Mouse (Mus musculus) ovary, adult 10 weeks (tissue): ENCODE results near the gene Yaf2. TPM values are rescaled to one million over a fixed set of nuclear protein-coding genes. Genes with fewer than 3 reads are reported as not detected.

Source experiments
- polyA plus RNA-seq: library from polyadenylated mRNA; stranded (reverse); fragments of 350-450 nt; fragmentation: Illumina TruSeq; extraction: RNeasy Lipid Tissue Mini Kit (QIAGEN cat#74804); gene quantifications from one replicate; pipeline ENCODE4 v1.2.3, GENCODE M21; 2014

Gene Yaf2
- polyA plus RNA-seq, result 102 TPM

DNA sequence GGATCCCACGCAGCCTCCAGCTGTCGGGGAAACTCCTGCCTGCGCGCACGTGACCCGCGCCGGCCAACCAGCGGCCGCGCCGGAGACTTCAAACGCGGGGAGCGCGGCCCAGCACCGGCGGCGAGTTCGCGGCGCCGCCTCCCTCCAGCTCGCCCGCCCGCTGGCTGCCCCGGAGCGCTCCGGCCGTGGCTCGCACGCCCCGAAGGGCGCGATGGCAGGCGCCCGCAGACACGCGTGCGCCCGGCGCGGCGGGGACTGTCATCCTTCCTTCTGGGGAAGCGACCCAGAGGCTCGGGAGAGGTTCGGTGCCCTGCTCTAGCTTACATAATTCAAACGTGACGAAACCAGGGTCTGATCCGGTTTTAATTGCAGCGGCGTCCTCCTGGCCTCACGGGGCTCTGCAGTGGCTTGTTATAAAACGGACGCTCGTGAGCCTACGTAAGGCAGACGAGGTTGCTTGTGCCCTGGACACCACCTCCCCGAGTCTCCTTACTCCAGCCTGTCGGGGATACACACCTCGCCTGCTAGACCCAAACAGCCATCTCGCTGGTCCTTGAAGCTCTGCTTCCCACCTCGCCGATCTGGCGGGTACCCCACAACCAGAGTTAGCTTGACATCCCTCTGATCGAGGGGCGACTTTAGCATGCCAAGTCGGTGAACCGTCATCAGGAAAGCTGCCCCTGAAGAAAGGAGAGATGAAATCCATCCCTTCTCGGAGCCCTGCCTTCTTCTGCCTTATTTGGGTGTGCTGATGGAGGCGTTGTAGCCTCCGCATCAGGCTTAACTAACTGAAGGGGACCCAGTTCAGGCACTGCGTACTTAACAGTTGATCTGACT lies at the start of gene Yaf2:
TSS of gene Yaf2 (minus strand) at position 11 of the 837 bp plus-strand sequence.

DNA sequence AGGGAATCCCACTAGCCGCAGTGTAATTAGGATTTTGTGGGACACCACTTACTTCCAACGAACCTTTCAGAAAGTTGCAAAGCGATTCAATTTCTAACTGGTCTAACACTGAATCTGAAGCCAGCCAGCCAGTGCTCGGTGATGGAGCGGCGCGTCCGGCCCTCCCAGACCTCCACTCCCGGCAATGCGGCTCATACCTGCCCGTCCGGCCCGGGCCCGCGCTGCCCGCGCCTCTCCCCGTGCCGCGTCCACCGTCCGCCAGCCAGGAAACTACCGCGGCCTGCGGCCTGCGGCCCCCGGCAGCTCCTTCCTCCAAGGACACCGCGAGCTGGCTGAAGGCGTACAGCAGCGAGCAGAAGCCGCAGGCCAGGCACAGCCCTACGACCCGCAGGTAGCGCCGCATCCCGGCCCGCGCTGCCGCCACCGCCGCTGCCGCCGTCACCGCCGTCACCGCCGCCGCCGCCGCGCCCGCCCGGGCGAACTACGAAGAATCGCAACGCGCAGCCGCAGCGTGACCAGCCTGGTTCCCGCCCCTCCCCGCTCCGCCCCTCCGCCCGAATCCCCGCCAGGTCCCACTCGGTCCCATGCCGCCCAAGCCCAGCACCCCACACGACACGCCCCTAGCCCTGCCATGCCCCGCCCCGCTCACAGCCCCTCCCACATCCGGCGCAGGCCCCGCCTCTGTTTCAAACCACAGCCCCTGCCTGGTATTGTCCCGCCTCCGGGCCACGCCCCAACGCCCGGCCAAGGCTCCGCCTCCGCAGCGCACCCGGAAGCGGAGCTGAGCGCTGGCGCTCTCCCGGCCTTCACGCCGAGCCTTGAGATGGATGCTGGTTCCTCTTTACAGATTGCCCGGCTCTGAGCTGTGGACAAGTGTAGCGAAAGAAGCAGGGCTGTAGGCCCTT lies 61.8 kb downstream of the Yaf2 start, which contains the start of gene Gxylt1:
TSS of gene Gxylt1 (minus strand) at position 501 of the 905 bp plus-strand sequence.

Other genes with a start within 250 kb of the Yaf2 start
- 66.5 TPM for gene Gxylt1, start 61.8 kb downstream of the Yaf2 start, polyA plus RNA-seq
- 238 TPM for gene Zcrb1, start 61.4 kb upstream of the Yaf2 start, polyA plus RNA-seq
- 73.1 TPM for gene Pphln1, start 61.4 kb upstream of the Yaf2 start, polyA plus RNA-seq